Mouse (Mus musculus): ENCODE measurements at regions not wholly inside any gene's neighbourhood (a gene's known extent, or its start where the extent isn't known, plus 50 kb on each side); places are given as distances from the start of the nearest gene placed in this dataset.
"Not testable (repeated sequence)": the region's sequence is repeated elsewhere in the genome, so short reads cannot be mapped to it uniquely, and the experiment has no call there.

DNA sequence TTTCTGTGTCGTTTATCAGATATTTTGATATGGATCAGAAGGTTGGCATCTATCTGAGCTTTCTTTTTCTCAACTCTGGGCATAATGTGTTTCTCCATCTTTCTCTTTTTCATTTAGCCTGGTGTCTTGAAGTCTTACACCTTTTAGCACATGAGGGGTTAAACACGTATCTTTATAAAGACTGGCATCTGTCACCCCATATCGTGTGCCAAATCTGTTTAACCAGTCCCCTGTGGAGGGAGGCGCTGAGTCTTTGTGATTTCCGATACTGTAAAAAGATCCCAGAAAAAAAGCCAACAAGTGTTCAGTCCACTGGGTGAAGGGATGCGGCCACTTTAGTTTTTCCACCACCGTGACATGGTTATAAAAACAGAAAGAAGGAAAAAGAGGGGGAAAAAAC lies 313.3 kb downstream of the Diras2 start:
- no peak overlapping the region for H3K9ac ChIP-seq
- no peak overlapping the region for H3K4me2 ChIP-seq
- no peak overlapping the region for H3K4me3 ChIP-seq
- no peaks in the 10 kb centered on the region for H3K9me3 ChIP-seq
- no peaks in the 10 kb centered on the region for H3K36me3 ChIP-seq (replicated peaks)
- no peak overlapping the region for H3K27ac ChIP-seq
- H3K27me3 ChIP-seq (replicated peaks), result no peaks in the 10 kb centered on the region
- 52% methylated on average over 7 of the region's 7 CpGs for WGBS
- no peak for ATAC-seq (replicated peaks)
- H3K4me1 ChIP-seq, result peaks cover 3% of the 10 kb centered on the region

DNA sequence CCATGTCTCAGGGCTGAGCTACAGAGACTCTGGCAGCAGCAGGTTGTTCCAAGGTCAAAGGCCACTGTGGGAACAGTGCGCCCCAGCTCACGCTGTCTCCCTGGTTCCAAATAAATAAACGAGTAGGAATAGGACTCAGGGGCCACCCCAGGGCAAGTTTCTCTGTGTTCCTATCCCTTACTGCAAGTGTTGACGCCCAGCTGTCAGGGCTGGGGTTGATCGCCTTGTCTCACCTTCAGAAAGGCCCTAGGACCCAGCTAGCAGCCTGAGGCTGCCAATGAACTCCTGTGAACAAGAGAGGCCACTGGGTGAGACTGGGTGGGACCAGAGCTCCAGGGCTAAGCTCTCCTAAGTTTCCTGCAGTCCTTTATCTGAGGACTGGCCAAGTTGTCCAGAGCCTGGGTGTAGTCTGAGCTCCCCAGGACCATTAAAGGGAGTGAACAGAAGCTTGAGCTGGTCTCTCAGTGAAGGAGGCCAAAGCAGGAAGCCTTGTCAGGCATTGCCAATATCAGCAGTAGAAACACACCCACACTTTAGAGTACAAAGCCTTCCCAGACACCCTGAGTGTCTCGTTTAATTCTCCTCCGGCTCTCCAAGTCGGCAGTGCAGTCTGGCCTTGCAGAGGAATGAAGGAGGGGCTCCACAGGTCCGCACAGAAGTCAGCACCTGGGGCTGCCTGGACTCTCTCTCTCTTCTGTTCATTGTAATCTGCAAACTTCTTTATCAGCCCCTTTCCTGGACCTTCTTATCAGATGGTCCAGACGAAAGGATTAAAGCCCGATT lies 308.6 kb downstream of the Diras2 start:
- 31% methylated on average over 11 of the region's 11 CpGs for WGBS
- Histone ChIP-seq H3K4me1 (peaks cover 11% of the 10 kb centered on the region), H3K36me3 (replicated peaks) (no peaks in the 10 kb centered on the region), H3K4me2 (no peak overlapping the region), H3K27ac (no peak overlapping the region), H3K9ac (no peak overlapping the region), H3K4me3 (no peak overlapping the region), H3K27me3 (replicated peaks) (0 out of 2 replicates have a peak, but pooled peaks cover 5% of the 10 kb centered on the region), H3K9me3 (no peaks in the 10 kb centered on the region)
- ATAC-seq (replicated peaks), result no peak

DNA sequence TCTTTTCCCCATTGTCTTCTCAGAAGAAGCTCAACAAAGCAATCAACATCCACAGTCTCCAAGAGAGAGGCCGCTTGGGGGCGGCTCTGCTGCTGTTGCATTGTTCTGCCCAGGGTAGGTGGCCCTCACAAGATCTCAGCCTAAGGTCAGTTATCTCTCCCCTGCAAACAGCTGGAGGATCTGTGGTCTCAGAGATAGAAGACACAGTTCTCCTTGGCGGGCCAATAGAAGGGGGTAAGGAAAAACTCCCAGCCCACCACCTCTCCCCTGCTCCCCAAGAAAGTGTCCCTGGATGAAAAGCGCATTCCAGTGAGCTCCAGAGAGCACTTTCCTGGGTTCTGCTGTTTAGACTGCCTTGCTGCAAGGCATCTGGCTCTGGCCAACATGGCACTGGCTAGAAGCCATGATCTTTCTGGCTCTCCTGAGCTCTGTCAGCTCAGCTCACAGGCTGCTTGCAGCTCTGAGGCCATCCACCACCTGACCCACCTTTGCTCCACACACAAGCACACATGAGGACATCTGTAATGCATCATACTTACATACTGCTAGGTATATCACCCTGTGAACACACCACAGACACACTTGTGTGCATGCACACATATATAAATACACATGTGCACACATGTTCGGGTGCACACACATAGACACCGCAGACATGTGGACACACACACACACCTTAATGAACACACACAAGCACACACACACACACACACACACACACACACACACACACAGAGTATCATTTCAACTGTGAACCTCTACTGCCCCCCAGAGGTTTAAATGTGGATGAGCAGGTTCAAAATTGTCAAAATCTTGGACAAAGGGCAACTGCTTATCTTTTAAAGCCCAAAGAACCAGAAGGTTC lies 307.7 kb downstream of the Diras2 start:
- Histone ChIP-seq H3K36me3 (replicated peaks) (no peaks in the 10 kb centered on the region), H3K9ac (no peak overlapping the region), H3K9me3 (no peaks in the 10 kb centered on the region), H3K4me3 (no peak overlapping the region), H3K4me1 (peaks cover 11% of the 10 kb centered on the region), H3K27ac (no peak overlapping the region), H3K27me3 (replicated peaks) (0 out of 2 replicates have a peak, but pooled peaks cover 5% of the 10 kb centered on the region), H3K4me2 (no peak overlapping the region)
- ATAC-seq (replicated peaks), result peak; percentile 56
- WGBS, result 37% methylated on average over 6 of the region's 6 CpGs

GRCm38 (mm10) chr13:52233971-52234370 lies 297.1 kb downstream of the Diras2 start:
- Histone ChIP-seq H3K27ac (no peak overlapping the region), H3K27me3 (replicated peaks) (no peaks in the 10 kb centered on the region), H3K4me3 (no peak overlapping the region), H3K9ac (no peak overlapping the region), H3K4me2 (no peak overlapping the region), H3K36me3 (replicated peaks) (no peaks in the 10 kb centered on the region), H3K4me1 (peaks cover 6% of the 10 kb centered on the region), H3K9me3 (no peaks in the 10 kb centered on the region)
- no peak for ATAC-seq (replicated peaks)
- 75% methylated on average over 5 of the region's 5 CpGs for WGBS

- Histone ChIP-seq H3K27ac (no peak overlapping the region), H3K9me3 (no peaks in the 10 kb centered on the region), H3K4me3 (no peak overlapping the region), H3K9ac (no peak overlapping the region), H3K4me1 (peaks cover 6% of the 10 kb centered on the region), H3K4me2 (no peak overlapping the region), H3K36me3 (replicated peaks) (no peaks in the 10 kb centered on the region), H3K27me3 (replicated peaks) (no peaks in the 10 kb centered on the region)
- WGBS, result 58% methylated on average over 10 of the region's 10 CpGs
- no peak for ATAC-seq (replicated peaks)
Observed at GRCm38 (mm10) chr13:52236105-52236504, 295.0 kb downstream of the Diras2 start.

GRCm38 (mm10) chr13:52239563-52239962 lies 291.5 kb downstream of the Diras2 start:
- no peaks in the 10 kb centered on the region for H3K9me3 ChIP-seq
- no peak for ATAC-seq (replicated peaks)
- H3K4me2 ChIP-seq, result no peak overlapping the region
- H3K4me1 ChIP-seq, result peaks cover 6% of the 10 kb centered on the region
- no peak overlapping the region for H3K9ac ChIP-seq
- no peaks in the 10 kb centered on the region for H3K27me3 ChIP-seq (replicated peaks)
- H3K36me3 ChIP-seq (replicated peaks), result no peaks in the 10 kb centered on the region
- H3K27ac ChIP-seq, result no peak overlapping the region
- no peak overlapping the region for H3K4me3 ChIP-seq
- 100% methylated on average over 1 of the region's 1 CpGs for whole genome bisulfite sequencing

GRCm38 (mm10) chr13:52241761-52242160 lies 289.3 kb downstream of the Diras2 start:
- Histone ChIP-seq H3K27ac (no peak overlapping the region), H3K27me3 (replicated peaks) (no peaks in the 10 kb centered on the region), H3K4me1 (no peaks in the 10 kb centered on the region), H3K4me3 (no peak overlapping the region), H3K36me3 (replicated peaks) (no peaks in the 10 kb centered on the region), H3K4me2 (no peak overlapping the region), H3K9me3 (no peaks in the 10 kb centered on the region), H3K9ac (no peak overlapping the region)
- ATAC-seq (replicated peaks), result no peak
- 39% methylated on average over 1 of the region's 1 CpGs for WGBS

DNA sequence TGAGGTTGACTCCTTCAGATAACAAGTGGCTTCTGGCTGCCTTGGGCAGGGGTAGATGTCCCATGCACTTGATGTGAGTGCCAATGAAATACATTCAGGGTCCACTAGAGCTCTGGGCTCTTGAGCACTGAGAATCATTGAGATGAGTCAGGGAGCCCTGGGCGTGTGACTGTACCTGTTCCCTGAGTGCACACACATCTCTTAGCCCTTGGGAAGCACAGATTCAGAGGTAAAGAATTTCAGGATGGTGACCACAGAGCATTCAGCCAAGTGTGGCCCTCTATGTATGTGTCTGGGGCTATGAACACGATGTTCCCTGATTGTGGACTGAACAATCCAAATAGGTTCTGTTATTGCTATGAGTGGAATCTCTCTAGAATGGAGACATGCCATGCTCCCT lies 281.6 kb downstream of the Diras2 start:
- no peaks in the 10 kb centered on the region for H3K27me3 ChIP-seq (replicated peaks)
- H3K4me2 ChIP-seq, result no peak overlapping the region
- no peak for ATAC-seq (replicated peaks)
- no peaks in the 10 kb centered on the region for H3K9me3 ChIP-seq
- WGBS, result 85% methylated on average over 2 of the region's 2 CpGs
- H3K36me3 ChIP-seq (replicated peaks), result no peaks in the 10 kb centered on the region
- H3K27ac ChIP-seq, result no peak overlapping the region
- H3K9ac ChIP-seq, result no peak overlapping the region
- H3K4me1 ChIP-seq, result 0 out of 2 replicates have a peak, but pooled peaks cover 2% of the 10 kb centered on the region
- H3K4me3 ChIP-seq, result no peak overlapping the region

GRCm38 (mm10) chr13:52250371-52250770 lies 280.7 kb downstream of the Diras2 start:
- ATAC-seq (replicated peaks), result no peak

GRCm38 (mm10) chr13:52252303-52252702 lies 278.8 kb downstream of the Diras2 start:
- Histone ChIP-seq H3K4me1 (0 out of 2 replicates have a peak, but pooled peaks cover 2% of the 10 kb centered on the region), H3K4me3 (no peak overlapping the region), H3K27ac (no peak overlapping the region), H3K9ac (no peak overlapping the region), H3K36me3 (replicated peaks) (no peaks in the 10 kb centered on the region), H3K4me2 (no peak overlapping the region), H3K27me3 (replicated peaks) (no peaks in the 10 kb centered on the region), H3K9me3 (no peaks in the 10 kb centered on the region)
- ATAC-seq (replicated peaks), result no peak
- WGBS, result 55% methylated on average over 4 of the region's 4 CpGs

More at GRCm38 (mm10) chr13:52250371-52250770, 280.7 kb downstream of the Diras2 start:
- H3K4me2 ChIP-seq, result no peak overlapping the region
- no peak overlapping the region for H3K27ac ChIP-seq
- WGBS, result 67% methylated on average over 4 of the region's 4 CpGs
- 0 out of 2 replicates have a peak, but pooled peaks cover 2% of the 10 kb centered on the region for H3K4me1 ChIP-seq
- no peak overlapping the region for H3K9ac ChIP-seq
- H3K36me3 ChIP-seq (replicated peaks), result no peaks in the 10 kb centered on the region
- no peaks in the 10 kb centered on the region for H3K9me3 ChIP-seq
- H3K27me3 ChIP-seq (replicated peaks), result no peaks in the 10 kb centered on the region
- no peak overlapping the region for H3K4me3 ChIP-seq

GRCm38 (mm10) chr13:52252726-52253125 lies 278.4 kb downstream of the Diras2 start:
- H3K4me3 ChIP-seq; H3K36me3 ChIP-seq (replicated peaks); H3K4me2 ChIP-seq; H3K9ac ChIP-seq; H3K4me1 ChIP-seq; H3K27ac ChIP-seq; H3K9me3 ChIP-seq; H3K27me3 ChIP-seq (replicated peaks): not testable (repeated sequence)
- 0 out of 2 replicates have a peak, but pooled peaks have one; percentile 14 for ATAC-seq (replicated peaks)
- WGBS, result 40% methylated on average over 6 of the region's 6 CpGs

- H3K27me3 ChIP-seq (replicated peaks), result no peaks in the 10 kb centered on the region
- no peaks in the 10 kb centered on the region for H3K36me3 ChIP-seq (replicated peaks)
- peak; percentile 66 for ATAC-seq (replicated peaks)
- H3K27ac ChIP-seq, result no peak overlapping the region
- H3K4me3 ChIP-seq, result no peak overlapping the region
- no peak overlapping the region for H3K4me2 ChIP-seq
- H3K9ac ChIP-seq, result no peak overlapping the region
- WGBS, result 27% methylated on average over 8 of the region's 8 CpGs
- H3K9me3 ChIP-seq, result no peaks in the 10 kb centered on the region
- 0 out of 2 replicates have a peak, but pooled peaks cover 2% of the 10 kb centered on the region for H3K4me1 ChIP-seq
Observed at GRCm38 (mm10) chr13:52253138-52253537, 277.9 kb downstream of the Diras2 start.

All from midbrain, embryonic 15.5 days (tissue).